Mouse (Mus musculus) limb, embryonic 14.5 days (tissue): ENCODE results near the gene Ddx21. TPM values are rescaled to one million over a fixed set of nuclear protein-coding genes. Genes with fewer than 3 reads are reported as not detected.

ENCODE experiments used
- ATAC-seq: fragments of 200-750 bp; cut with Nextera tagmentation; 2 replicates; pipeline ENCODE4 v1.8.0; 2017; ENCODE audit warnings: low read depth, moderate number of reproducible peaks, moderate TSS enrichment; ENCODE audit not compliant: low FRiP score
- DNase-seq: peaks from one replicate; pipeline ENCODE4 v3.0.0-alpha.2; 2015; ENCODE audit warnings: low spot score
- H3K27ac ChIP-seq: fragments of 300-500 bp; sonication (generic); replicated peaks from 2 replicates; pipeline ENCODE4 v1.5.1; 2014; ENCODE audit warnings: low read depth, mild to moderate bottlenecking, low read length, moderate library complexity, mixed read lengths
- H3K27me3 ChIP-seq: fragments of 300-500 bp; sonication (generic); 2 replicates; pipeline ENCODE4 v1.6.1; 2014; ENCODE audit warnings: low read length, mixed read lengths; ENCODE audit not compliant: control insufficient read depth, insufficient read depth
- H3K36me3 ChIP-seq: fragments of 300-500 bp; sonication (generic); 2 replicates; pipeline ENCODE4 v1.6.1; 2014; ENCODE audit warnings: mild to moderate bottlenecking, low read length, moderate library complexity, mixed read lengths; ENCODE audit not compliant: control insufficient read depth, insufficient read depth
- H3K4me1 ChIP-seq: fragments of 300-500 bp; sonication (generic); 2 replicates; pipeline ENCODE4 v1.6.1; 2014; ENCODE audit warnings: antibody characterized with exemption, low read length, mixed read lengths; ENCODE audit not compliant: control insufficient read depth, insufficient read depth
- H3K4me2 ChIP-seq: fragments of 300-500 bp; sonication (generic); replicated peaks from 2 replicates; pipeline ENCODE4 v1.6.1; 2014; ENCODE audit warnings: low read depth, mild to moderate bottlenecking, low read length, moderate library complexity; ENCODE audit not compliant: severe bottlenecking
- H3K4me3 ChIP-seq: fragments of 300-500 bp; sonication (generic); replicated peaks from 2 replicates; pipeline ENCODE4 v1.5.1; 2014; ENCODE audit warnings: low read length
- H3K9ac ChIP-seq: fragments of 300-500 bp; sonication (generic); 2 replicates; pipeline ENCODE4 v1.6.1; 2014; ENCODE audit warnings: mild to moderate bottlenecking, low read depth, low read length, moderate library complexity; ENCODE audit not compliant: severe bottlenecking
- H3K9me3 ChIP-seq: fragments of 300-500 bp; sonication (generic); 2 replicates; pipeline ENCODE4 v1.6.1; 2016; ENCODE audit warnings: low read length; ENCODE audit not compliant: control insufficient read depth
- POLR2A ChIP-seq: fragments of 200-500 bp; IDR thresholded peaks from 2 replicates; pipeline ENCODE4 v1.8.0; 2012; ENCODE audit warnings: inconsistent platforms, mild to moderate bottlenecking, moderate library complexity, borderline replicate concordance; ENCODE audit not compliant: insufficient read depth, insufficient read length; ENCODE audit errors: extremely low read depth
- WGBS: fragments of 180-500 bp; shearing (Covaris S2); extraction: QIAGEN DNeasy Blood & Tissue Kit; methylation state at CpG from one replicate; pipeline ENCODE4 v1.1.7; 2014; 5-methylcytosine and 5-hydroxymethylcytosine counted together
- polyA plus RNA-seq, 2 experiments: library from polyadenylated mRNA; depleted of rRNA in 1 of 2; stranded (reverse) in 1 of 2; unstranded in 1 of 2; fragments of >200 nt; fragmentation: Nextera tagmentation in 1 of 2; extraction: Ambion mirVana in 1 of 2; gene quantifications; 2 replicates each; pipeline versions ENCODE4 v1.2.1 to v1.2.3; 2012 to 2014

Ddx21 gene
- polyA plus RNA-seq, 2 experiments, result 26.0 to 43.5 TPM

DNA sequence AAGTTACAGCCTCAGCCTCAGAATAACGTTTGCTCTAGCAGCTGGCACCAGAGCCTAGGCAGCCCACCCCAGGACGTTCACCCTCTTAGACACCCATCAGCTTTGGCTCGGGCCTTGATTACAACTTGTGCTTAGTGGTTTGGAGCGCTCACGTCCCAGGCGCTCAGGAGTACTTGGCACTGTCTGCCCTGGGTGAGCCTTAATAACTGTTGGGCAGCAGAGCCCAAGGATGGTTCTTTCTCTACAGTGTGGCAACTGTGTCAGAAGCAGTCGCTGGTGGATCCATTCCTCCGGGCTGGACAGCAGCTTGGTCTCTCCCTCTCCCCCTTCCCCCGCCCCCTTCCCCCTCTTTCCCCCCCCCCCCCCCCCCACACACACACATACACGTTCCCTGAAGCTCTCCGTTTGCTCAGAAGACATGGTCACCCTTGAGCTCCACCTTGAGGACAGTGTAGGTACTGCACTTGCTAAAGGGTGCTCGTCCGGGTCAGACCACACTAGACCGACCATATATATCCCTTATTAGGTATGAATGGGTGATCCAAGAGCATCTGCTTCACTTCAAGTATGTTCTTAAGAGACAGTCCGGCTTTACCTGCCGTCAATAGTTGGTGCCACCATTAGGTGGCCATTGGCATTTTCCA, 52.4 kb downstream of the Ddx21 start:
- Histone ChIP-seq H3K4me1 (no peaks in the 10 kb centered on the region), H3K27ac (no peak overlapping the region), H3K4me2 (no peak overlapping the region), H3K36me3 (no peaks in the 10 kb centered on the region), H3K27me3 (no peaks in the 10 kb centered on the region), H3K4me3 (no peak overlapping the region), H3K9me3 (no peaks in the 10 kb centered on the region), H3K9ac (no peak overlapping the region)
- no peak for ATAC-seq
- DNase-seq, result no peak
- WGBS, result 28% methylated on average over 15 of the region's 16 CpGs
- TF ChIP-seq POLR2A, result no peak

DNA sequence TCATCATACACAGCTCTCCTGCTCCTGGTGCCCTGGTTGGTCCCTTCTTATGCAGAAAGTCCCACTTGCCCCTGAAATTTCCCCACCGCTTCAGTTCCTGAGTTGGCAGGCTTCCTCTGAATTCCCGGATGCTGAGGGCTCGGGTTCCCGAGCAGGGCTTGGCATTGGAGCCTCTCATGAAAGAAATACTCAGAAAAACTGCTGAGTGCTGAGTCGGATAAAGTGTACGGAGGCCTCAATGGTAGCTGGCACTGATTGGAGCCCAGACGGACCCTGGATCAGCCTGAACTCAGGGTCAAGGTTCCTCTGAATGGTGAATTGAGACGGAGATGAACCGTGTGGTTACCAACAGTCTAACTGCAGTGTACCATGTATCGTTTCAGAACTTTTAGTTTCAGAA, 55.6 kb downstream of the Ddx21 start:
- H3K27me3 ChIP-seq, result no peaks in the 10 kb centered on the region
- H3K4me1 ChIP-seq, result no peaks in the 10 kb centered on the region
- 79% methylated on average over 10 of the region's 10 CpGs for WGBS
- ATAC-seq, result no peak
- no peak for DNase-seq
- no peaks in the 10 kb centered on the region for H3K9me3 ChIP-seq
- no peak for TF ChIP-seq POLR2A
- no peaks in the 10 kb centered on the region for H3K36me3 ChIP-seq
- H3K4me3 ChIP-seq, result no peak overlapping the region
- no peak overlapping the region for H3K9ac ChIP-seq
- no peak overlapping the region for H3K4me2 ChIP-seq
- H3K27ac ChIP-seq, result no peak overlapping the region

DNA sequence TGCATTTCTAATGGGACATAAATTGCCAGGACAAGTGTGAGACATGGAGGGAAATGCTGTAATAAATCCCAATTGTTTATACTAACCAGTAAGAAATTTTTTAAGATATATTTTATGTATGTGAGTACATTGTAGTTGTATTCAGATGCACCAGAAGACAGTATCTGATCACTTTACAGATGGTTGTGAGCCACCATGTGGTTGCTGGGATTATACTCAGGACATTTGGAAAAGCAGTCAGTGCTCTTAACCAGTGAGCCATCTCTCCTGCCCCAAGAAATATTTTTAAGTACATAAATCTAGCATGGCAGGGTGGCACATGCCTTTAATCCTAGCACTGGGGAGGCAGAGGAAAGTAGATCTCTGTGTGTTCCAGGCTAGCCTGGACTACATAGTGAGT, 56.3 kb downstream of the Ddx21 start:
- no peak overlapping the region for H3K9ac ChIP-seq
- H3K27ac ChIP-seq, result no peak overlapping the region
- H3K9me3 ChIP-seq, result no peaks in the 10 kb centered on the region
- DNase-seq (no peak), ATAC-seq (no peak)
- no peak for TF ChIP-seq POLR2A
- H3K36me3 ChIP-seq, result no peaks in the 10 kb centered on the region
- H3K4me1 ChIP-seq, result no peaks in the 10 kb centered on the region
- no peak overlapping the region for H3K4me2 ChIP-seq
- no peaks in the 10 kb centered on the region for H3K27me3 ChIP-seq
- H3K4me3 ChIP-seq, result no peak overlapping the region

DNA sequence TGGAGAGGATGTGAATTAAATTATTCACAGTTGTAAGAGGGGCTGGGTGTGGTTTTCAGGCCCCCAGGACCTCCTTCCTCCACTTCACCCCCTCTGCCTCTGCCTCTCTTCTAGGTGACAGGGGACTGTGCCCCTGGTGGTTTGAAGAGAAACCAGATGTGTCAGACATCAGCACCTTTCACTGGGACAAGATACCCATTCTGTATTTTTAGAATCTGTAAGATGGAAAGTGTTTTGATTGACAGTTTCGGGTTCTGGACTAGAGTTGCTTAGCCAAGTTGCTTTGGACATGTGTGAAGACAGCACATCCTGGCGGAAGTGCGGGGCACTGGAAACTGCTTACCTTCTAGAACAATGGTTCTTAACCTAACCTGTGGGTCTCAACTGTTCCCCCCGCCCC, 57.8 kb downstream of the Ddx21 start:
- Histone ChIP-seq H3K4me1 (no peaks in the 10 kb centered on the region), H3K27me3 (no peaks in the 10 kb centered on the region), H3K4me3 (no peak overlapping the region), H3K9ac (no peak overlapping the region), H3K27ac (no peak overlapping the region), H3K36me3 (no peaks in the 10 kb centered on the region), H3K9me3 (no peaks in the 10 kb centered on the region), H3K4me2 (no peak overlapping the region)
- ATAC-seq (no peak), DNase-seq (no peak)
- TF ChIP-seq POLR2A, result no peak
- WGBS, result 86% methylated on average over 4 of the region's 4 CpGs

DNA sequence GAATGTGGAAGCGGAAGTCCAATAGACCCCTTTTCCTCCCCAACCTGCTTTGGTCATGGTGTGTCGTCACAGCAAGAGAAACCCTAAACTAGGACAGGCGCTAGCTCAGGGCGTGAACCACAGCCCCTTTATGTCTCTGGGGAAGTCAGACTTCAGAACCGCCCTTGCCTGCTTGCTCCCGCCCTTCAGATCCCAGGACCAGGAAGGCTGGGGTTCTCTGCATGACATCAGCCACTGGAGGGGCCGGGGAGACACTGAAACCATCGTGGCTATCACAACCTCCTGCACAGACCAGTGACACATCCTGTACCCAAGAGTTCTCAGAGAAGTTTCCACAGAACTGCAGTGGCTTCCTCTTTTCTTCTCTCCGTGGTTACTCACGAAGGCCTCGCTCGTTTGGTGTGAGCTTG, 58.7 kb downstream of the Ddx21 start:
- Histone ChIP-seq H3K36me3 (no peaks in the 10 kb centered on the region), H3K4me1 (no peaks in the 10 kb centered on the region), H3K9ac (no peak overlapping the region), H3K27ac (no peak overlapping the region), H3K9me3 (no peaks in the 10 kb centered on the region), H3K4me2 (no peak overlapping the region), H3K4me3 (no peak overlapping the region), H3K27me3 (no peaks in the 10 kb centered on the region)
- ATAC-seq (no peak), DNase-seq (no peak)
- TF ChIP-seq POLR2A, result no peak
- WGBS, result 75% methylated on average over 12 of the region's 12 CpGs

DNA sequence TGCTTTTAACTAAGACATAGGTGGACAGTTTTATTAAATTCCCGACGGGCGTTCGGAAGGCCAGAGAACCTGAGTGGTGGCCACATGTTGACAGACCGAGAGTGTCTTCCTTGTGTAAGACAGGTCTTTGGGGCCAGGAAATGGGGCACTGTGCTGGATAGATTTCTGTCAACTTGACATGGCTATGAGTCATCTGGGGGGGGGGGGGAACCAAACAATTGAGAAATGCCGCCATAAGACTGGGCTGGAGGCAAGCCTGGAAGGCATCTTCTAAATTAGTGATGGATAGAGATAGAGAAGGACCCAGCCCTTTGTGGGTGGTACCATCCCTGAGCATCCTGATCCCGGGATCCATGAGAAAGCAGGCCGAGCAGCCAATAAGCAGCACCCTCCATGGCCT, 59.2 kb downstream of the Ddx21 start:
- H3K27ac ChIP-seq, result no peak overlapping the region
- no peak overlapping the region for H3K4me3 ChIP-seq
- no peak for TF ChIP-seq POLR2A
- 95% methylated on average over 8 of the region's 8 CpGs for WGBS
- no peaks in the 10 kb centered on the region for H3K9me3 ChIP-seq
- ATAC-seq (no peak), DNase-seq (no peak)
- no peak overlapping the region for H3K9ac ChIP-seq
- no peaks in the 10 kb centered on the region for H3K27me3 ChIP-seq
- H3K4me2 ChIP-seq, result no peak overlapping the region
- H3K36me3 ChIP-seq, result no peaks in the 10 kb centered on the region
- H3K4me1 ChIP-seq, result no peaks in the 10 kb centered on the region
